Mouse (Mus musculus): ENCODE results near the gene Tmub2. TPM values are rescaled to one million over a fixed set of nuclear protein-coding genes. Genes with fewer than 3 reads are reported as not detected.
A peak's percentile ranks its signal among the peaks of the same experiment; 100 is the strongest.
"Not testable (repeated sequence)": the region's sequence is repeated elsewhere in the genome, so short reads cannot be mapped to it uniquely, and the experiment has no call there.

Gene Tmub2
- polyA plus RNA-seq, 1 experiment from 2014 or later, result 64.5 TPM

- no peak overlapping the region for H3K4me2 ChIP-seq (ENCODE audit: low read depth)
- no peak overlapping the region for H3K27ac ChIP-seq (ENCODE audit: low read depth, low read length)
- H3K9me3 ChIP-seq (ENCODE audit: control insufficient read depth, low read length), result no peaks in the 10 kb centered on the region
- WGBS, result 90% methylated on average over 8 of the region's 8 CpGs
- peaks cover 4% of the 10 kb centered on the region for H3K4me1 ChIP-seq (ENCODE audit: control insufficient read depth, insufficient read depth, low read length)
- H3K27me3 ChIP-seq (ENCODE audit: control insufficient read depth, insufficient read depth, low read length), result no peaks in the 10 kb centered on the region
- no peak overlapping the region for H3K9ac ChIP-seq (ENCODE audit: low read length)
- no peak overlapping the region for H3K4me3 ChIP-seq (ENCODE audit: low read depth, low read length)
- H3K36me3 ChIP-seq (ENCODE audit: control insufficient read depth, insufficient read depth, low read length), result no peaks in the 10 kb centered on the region
- ATAC-seq (ENCODE audit: insufficient read depth, low FRiP score, low TSS enrichment) (no peak), DNase-seq (ENCODE audit: low spot score) (no peak)
These were observed 17.9 kb upstream of the Tmub2 start for GRCm38 (mm10) chr11:102266631-102267355.

GRCm38 (mm10) chr11:102267480-102267879 lies 17.3 kb upstream of the Tmub2 start:
- Histone ChIP-seq H3K9me3 (ENCODE audit: control insufficient read depth, low read length) (no peaks in the 10 kb centered on the region), H3K4me2 (ENCODE audit: low read depth) (no peak overlapping the region), H3K4me3 (ENCODE audit: low read depth, low read length) (no peak overlapping the region), H3K27me3 (ENCODE audit: control insufficient read depth, insufficient read depth, low read length) (no peaks in the 10 kb centered on the region), H3K27ac (ENCODE audit: low read depth, low read length) (no peak overlapping the region), H3K4me1 (ENCODE audit: control insufficient read depth, insufficient read depth, low read length) (peaks cover 4% of the 10 kb centered on the region), H3K36me3 (ENCODE audit: control insufficient read depth, insufficient read depth, low read length) (no peaks in the 10 kb centered on the region), H3K9ac (ENCODE audit: low read length) (no peak overlapping the region)
- 13% methylated on average over 11 of the region's 11 CpGs for WGBS
- ATAC-seq (ENCODE audit: insufficient read depth, low FRiP score, low TSS enrichment) (no peak), DNase-seq (ENCODE audit: low spot score) (peak; percentile 75)

- H3K27ac ChIP-seq (ENCODE audit: low read depth, low read length), result no peak within 1 kb of the TSS
- no peak within 1 kb of the TSS for H3K4me2 ChIP-seq (ENCODE audit: low read depth)
- 83% methylated on average over 12 of the region's 12 CpGs for WGBS
- no peak within 1 kb of the TSS for H3K4me3 ChIP-seq (ENCODE audit: low read depth, low read length)
- ATAC-seq (ENCODE audit: insufficient read depth, low FRiP score, low TSS enrichment), result no peak
- peaks cover 4% of the 10 kb centered on the region for H3K4me1 ChIP-seq (ENCODE audit: control insufficient read depth, insufficient read depth, low read length)
- no peaks in the 10 kb centered on the region for H3K36me3 ChIP-seq (ENCODE audit: control insufficient read depth, insufficient read depth, low read length)
- H3K27me3 ChIP-seq (ENCODE audit: control insufficient read depth, insufficient read depth, low read length), result no peaks in the 10 kb centered on the region
- no peak within 1 kb of the TSS for H3K9ac ChIP-seq (ENCODE audit: low read length)
- H3K9me3 ChIP-seq (ENCODE audit: control insufficient read depth, low read length), result no peaks in the 10 kb centered on the region
- no peak for DNase-seq (ENCODE audit: low spot score)
These were observed 16.0 kb upstream of the Tmub2 start, which contains the start of gene Asb16 for GRCm38 (mm10) chr11:102268520-102269244. TSS of gene Asb16 (plus strand) at chr11:102268743.

- DNase-seq (ENCODE audit: low spot score) (peak; percentile 68), ATAC-seq (ENCODE audit: insufficient read depth, low FRiP score, low TSS enrichment) (peak; percentile 35)
- Histone ChIP-seq H3K4me2 (ENCODE audit: low read depth) (peak overlapping the region; percentile 74), H3K27ac (ENCODE audit: low read depth, low read length) (no peak overlapping the region), H3K36me3 (ENCODE audit: control insufficient read depth, insufficient read depth, low read length) (no peaks in the 10 kb centered on the region), H3K4me1 (ENCODE audit: control insufficient read depth, insufficient read depth, low read length) (peaks cover 7% of the 10 kb centered on the region), H3K9ac (ENCODE audit: low read length) (peak overlapping the region; percentile 49), H3K27me3 (ENCODE audit: control insufficient read depth, insufficient read depth, low read length) (peaks cover 3% of the 10 kb centered on the region; the same call in 1 of the 2 replicates), H3K4me3 (ENCODE audit: low read depth, low read length) (peak overlapping the region; percentile 35), H3K9me3 (ENCODE audit: control insufficient read depth, low read length) (no peaks in the 10 kb centered on the region)
- under 1% methylated on average over 33 of the region's 33 CpGs for whole genome bisulfite sequencing
These were observed 8.3 kb upstream of the Tmub2 start for GRCm38 (mm10) chr11:102276411-102276915.

- ATAC-seq (ENCODE audit: insufficient read depth, low FRiP score, low TSS enrichment) (no peak), DNase-seq (ENCODE audit: low spot score) (no peak)
- Histone ChIP-seq H3K27ac (ENCODE audit: low read depth, low read length) (no peak overlapping the region), H3K9ac (ENCODE audit: low read length) (no peak overlapping the region), H3K27me3 (ENCODE audit: control insufficient read depth, insufficient read depth, low read length) (peaks cover 3% of the 10 kb centered on the region; the same call in 1 of the 2 replicates), H3K9me3 (ENCODE audit: control insufficient read depth, low read length) (no peaks in the 10 kb centered on the region), H3K4me2 (ENCODE audit: low read depth) (no peak overlapping the region), H3K4me3 (ENCODE audit: low read depth, low read length) (no peak overlapping the region), H3K36me3 (ENCODE audit: control insufficient read depth, insufficient read depth, low read length) (no peaks in the 10 kb centered on the region), H3K4me1 (ENCODE audit: control insufficient read depth, insufficient read depth, low read length) (peaks cover 7% of the 10 kb centered on the region)
- WGBS, result 68% methylated on average over 7 of the region's 12 CpGs
These were observed 7.0 kb upstream of the Tmub2 start for GRCm38 (mm10) chr11:102277754-102278153.

- 95% methylated on average over 3 of the region's 3 CpGs for WGBS
- Histone ChIP-seq H3K36me3 (ENCODE audit: control insufficient read depth, insufficient read depth, low read length) (no peaks in the 10 kb centered on the region), H3K9me3 (ENCODE audit: control insufficient read depth, low read length) (no peaks in the 10 kb centered on the region), H3K27me3 (ENCODE audit: control insufficient read depth, insufficient read depth, low read length) (peaks cover 3% of the 10 kb centered on the region; the same call in 1 of the 2 replicates), H3K4me3 (ENCODE audit: low read depth, low read length) (no peak overlapping the region), H3K27ac (ENCODE audit: low read depth, low read length) (no peak overlapping the region), H3K9ac (ENCODE audit: low read length) (no peak overlapping the region), H3K4me2 (ENCODE audit: low read depth) (no peak overlapping the region), H3K4me1 (ENCODE audit: control insufficient read depth, insufficient read depth, low read length) (peaks cover 7% of the 10 kb centered on the region)
- DNase-seq (ENCODE audit: low spot score), result no peak
- no peak for ATAC-seq (ENCODE audit: insufficient read depth, low FRiP score, low TSS enrichment)
These were observed 5.1 kb upstream of the Tmub2 start for GRCm38 (mm10) chr11:102279595-102279994.

GRCm38 (mm10) chr11:102280267-102280666 lies 4.5 kb upstream of the Tmub2 start:
- not testable (repeated sequence) for H3K9me3 ChIP-seq (ENCODE audit: control insufficient read depth, low read length); H3K4me2 ChIP-seq (ENCODE audit: low read depth); DNase-seq (ENCODE audit: low spot score); H3K4me3 ChIP-seq (ENCODE audit: low read depth, low read length); H3K27ac ChIP-seq (ENCODE audit: low read depth, low read length); H3K27me3 ChIP-seq (ENCODE audit: control insufficient read depth, insufficient read depth, low read length); H3K36me3 ChIP-seq (ENCODE audit: control insufficient read depth, insufficient read depth, low read length); H3K9ac ChIP-seq (ENCODE audit: low read length); H3K4me1 ChIP-seq (ENCODE audit: control insufficient read depth, insufficient read depth, low read length); ATAC-seq (ENCODE audit: insufficient read depth, low FRiP score, low TSS enrichment)
- 71% methylated on average over 6 of the region's 6 CpGs for WGBS

- 87% methylated on average over 6 of the region's 6 CpGs for WGBS
- Histone ChIP-seq H3K4me3 (ENCODE audit: low read depth, low read length) (no peak overlapping the region), H3K9ac (ENCODE audit: low read length) (no peak overlapping the region), H3K9me3 (ENCODE audit: control insufficient read depth, low read length) (no peaks in the 10 kb centered on the region), H3K27ac (ENCODE audit: low read depth, low read length) (no peak overlapping the region), H3K36me3 (ENCODE audit: control insufficient read depth, insufficient read depth, low read length) (peaks cover 4% of the 10 kb centered on the region; the same call in 1 of the 2 replicates), H3K4me1 (ENCODE audit: control insufficient read depth, insufficient read depth, low read length) (peaks cover 10% of the 10 kb centered on the region), H3K27me3 (ENCODE audit: control insufficient read depth, insufficient read depth, low read length) (no peaks in the 10 kb centered on the region), H3K4me2 (ENCODE audit: low read depth) (peak overlapping the region; percentile 34)
- no peak for DNase-seq (ENCODE audit: low spot score)
- ATAC-seq (ENCODE audit: insufficient read depth, low FRiP score, low TSS enrichment), result no peak
These were observed 809 bp upstream of the Tmub2 start for GRCm38 (mm10) chr11:102283922-102284321.
